Mouse (Mus musculus) forebrain, embryonic 11.5 days (tissue): Measurements from ENCODE around the gene Skil. TPM values are rescaled to one million over a fixed set of nuclear protein-coding genes. Genes with fewer than 3 reads are reported as not detected.

Experiments
- ATAC-seq: fragments of 200-750 bp; cut with Nextera tagmentation; replicated peaks from 2 replicates; pipeline ENCODE4 v1.8.0; 2017; ENCODE audit warnings: moderate TSS enrichment; ENCODE audit not compliant: low FRiP score
- DNase-seq: peaks from one replicate; pipeline ENCODE4 v3.0.0-alpha.2; 2017; ENCODE audit warnings: low spot score
- H3K27ac ChIP-seq: fragments of 300-500 bp; sonication (generic); 2 replicates; pipeline ENCODE4 v1.5.1; 2014; ENCODE audit warnings: low read depth, low read length
- H3K27me3 ChIP-seq: fragments of 300-500 bp; sonication (generic); 2 replicates; pipeline ENCODE4 v1.6.1; 2014; ENCODE audit warnings: mild to moderate bottlenecking, low read length, mixed read lengths; ENCODE audit not compliant: control insufficient read depth, insufficient read depth
- H3K36me3 ChIP-seq: fragments of 300-500 bp; sonication (generic); 2 replicates; pipeline ENCODE4 v1.6.1; 2014; ENCODE audit warnings: mild to moderate bottlenecking, low read length, moderate library complexity, mixed read lengths; ENCODE audit not compliant: control insufficient read depth, insufficient read depth
- H3K4me1 ChIP-seq: fragments of 300-500 bp; sonication (generic); replicated peaks from 2 replicates; pipeline ENCODE4 v1.6.1; 2014; ENCODE audit warnings: low read length, mixed read lengths; ENCODE audit not compliant: control insufficient read depth, insufficient read depth
- H3K4me2 ChIP-seq: fragments of 300-500 bp; sonication (generic); 2 replicates; pipeline ENCODE4 v1.6.1; 2014; ENCODE audit warnings: low read depth, mild to moderate bottlenecking, low read length, moderate library complexity, mixed read lengths; ENCODE audit not compliant: severe bottlenecking
- H3K4me3 ChIP-seq: fragments of 300-500 bp; sonication (generic); 2 replicates; pipeline ENCODE4 v1.5.1; 2014; ENCODE audit warnings: low read depth, low read length
- H3K9ac ChIP-seq: fragments of 300-500 bp; sonication (generic); 2 replicates; pipeline ENCODE4 v1.6.1; 2014; ENCODE audit warnings: low read length
- H3K9me3 ChIP-seq: fragments of 300-500 bp; sonication (generic); 2 replicates; pipeline ENCODE4 v1.6.1; 2016; ENCODE audit warnings: low read length, mixed read lengths; ENCODE audit not compliant: control insufficient read depth
- WGBS: fragments of 180-500 bp; shearing (Covaris S2); extraction: QIAGEN DNeasy Blood & Tissue Kit; methylation state at CpG from one replicate; pipeline ENCODE4 v1.1.7; 2014; 5-methylcytosine and 5-hydroxymethylcytosine counted together
- polyA plus RNA-seq: library from polyadenylated mRNA; unstranded; fragments of >200 nt; fragmentation: Nextera tagmentation; extraction: Ambion mirVana; gene quantifications from 2 replicates; pipeline ENCODE4 v1.2.1, GENCODE M21; 2014

Skil gene
- polyA plus RNA-seq, 1 experiment from 2014 or later, result 33.5 TPM

DNA sequence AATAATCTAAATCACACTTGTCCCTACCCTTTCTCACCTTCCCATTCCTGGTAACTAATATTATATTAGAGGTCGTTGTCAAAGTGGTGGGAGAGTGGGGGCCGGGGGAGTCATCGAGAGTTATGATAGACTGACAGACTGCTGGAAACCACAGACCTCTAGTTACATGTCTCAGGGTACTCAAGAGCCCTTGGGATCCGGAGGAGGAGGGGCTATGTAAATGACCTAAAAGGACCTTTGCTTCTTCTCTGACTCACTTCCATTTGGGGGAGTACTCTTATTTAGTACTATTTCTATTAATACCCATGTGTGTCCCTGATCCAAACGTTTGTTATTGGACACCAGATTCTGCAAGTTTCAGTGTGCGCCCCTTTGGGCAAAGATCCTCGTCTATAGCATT is 4.9 kb upstream of the Skil start:
- no peaks in the 10 kb centered on the region for H3K9me3 ChIP-seq
- H3K4me3 ChIP-seq, result no peak overlapping the region
- 70% methylated on average over 7 of the region's 7 CpGs for WGBS
- H3K4me1 ChIP-seq, result no peaks in the 10 kb centered on the region
- no peaks in the 10 kb centered on the region for H3K36me3 ChIP-seq
- ATAC-seq (no peak), DNase-seq (no peak)
- H3K27ac ChIP-seq, result no peak overlapping the region
- no peak overlapping the region for H3K4me2 ChIP-seq
- no peak overlapping the region for H3K9ac ChIP-seq
- H3K27me3 ChIP-seq, result no peaks in the 10 kb centered on the region

DNA sequence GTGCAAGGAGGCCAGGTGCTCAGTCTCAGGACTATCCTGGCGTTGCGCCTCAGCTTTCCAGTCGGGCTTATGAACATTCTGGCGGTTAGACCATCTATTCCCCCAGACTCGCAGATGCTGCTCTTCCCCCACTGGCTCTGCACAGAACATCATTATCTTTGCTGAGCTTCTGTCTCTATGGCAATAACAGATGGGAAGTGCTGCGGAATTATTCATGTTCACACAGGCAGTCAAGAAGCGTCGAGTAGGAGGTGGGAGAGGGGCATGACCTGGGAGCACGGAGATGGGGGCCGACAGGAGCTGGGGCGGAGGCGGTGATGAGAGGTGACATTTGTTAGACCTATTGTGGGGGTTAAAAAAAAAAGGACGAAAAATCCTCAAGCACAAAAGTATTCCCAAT is 1.7 kb upstream of the Skil start:
- Histone ChIP-seq H3K27me3 (no peaks in the 10 kb centered on the region), H3K4me1 (peaks cover 3% of the 10 kb centered on the region; the same call in 1 of the 2 replicates), H3K9me3 (no peaks in the 10 kb centered on the region), H3K4me2 (peak overlapping the region; percentile 66), H3K27ac (peak overlapping the region; percentile 97), H3K4me3 (peak overlapping the region; percentile 91), H3K36me3 (no peaks in the 10 kb centered on the region), H3K9ac (no peak overlapping the region)
- 3% methylated on average over 13 of the region's 13 CpGs for WGBS
- peak; percentile 75 for DNase-seq
- ATAC-seq, result 0 out of 2 replicates have a peak, but pooled peaks have one; percentile 8

GRCm38 (mm10) chr3:31093627-31094351 is 1.1 kb upstream of the Skil start:
- Histone ChIP-seq H3K9me3 (no peaks in the 10 kb centered on the region), H3K4me1 (peaks cover 3% of the 10 kb centered on the region; the same call in 1 of the 2 replicates), H3K4me3 (peak overlapping the region; percentile 91), H3K9ac (peak overlapping the region; percentile 93), H3K27ac (peak overlapping the region; percentile 97), H3K4me2 (peak overlapping the region; percentile 66), H3K36me3 (no peaks in the 10 kb centered on the region), H3K27me3 (no peaks in the 10 kb centered on the region)
- ATAC-seq (peak; percentile 50), DNase-seq (peak; percentile 87)
- under 1% methylated on average over 45 of the region's 58 CpGs for WGBS

DNA sequence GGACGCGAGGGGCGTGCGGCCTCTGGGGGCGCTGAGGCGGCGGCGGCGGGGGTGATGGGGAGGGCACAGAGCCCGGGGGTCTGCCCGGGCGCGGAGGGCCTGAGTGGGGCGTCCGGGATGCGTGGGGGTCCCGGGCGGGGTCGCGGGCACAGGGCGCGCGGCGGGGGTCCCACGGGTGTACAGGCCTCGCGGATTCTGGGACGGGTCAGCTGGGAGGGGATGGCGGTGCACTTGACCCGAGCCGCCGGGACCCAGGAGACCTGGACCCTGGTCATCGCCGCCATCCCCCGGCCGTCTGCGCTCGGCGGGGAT is 277 bp downstream of the Skil start:
- no peaks in the 10 kb centered on the region for H3K36me3 ChIP-seq
- DNase-seq (no peak), ATAC-seq (no peak; the same call in 1 of the 2 replicates)
- no peaks in the 10 kb centered on the region for H3K27me3 ChIP-seq
- H3K27ac ChIP-seq, result peak overlapping the region; percentile 97
- peak overlapping the region; percentile 93 for H3K9ac ChIP-seq
- 0% methylated on average over 29 of the region's 39 CpGs for WGBS
- peak overlapping the region; percentile 61 for H3K4me2 ChIP-seq
- H3K4me1 ChIP-seq, result peaks cover 5% of the 10 kb centered on the region; the same call in 1 of the 2 replicates
- no peaks in the 10 kb centered on the region for H3K9me3 ChIP-seq
- H3K4me3 ChIP-seq, result peak overlapping the region; percentile 91

DNA sequence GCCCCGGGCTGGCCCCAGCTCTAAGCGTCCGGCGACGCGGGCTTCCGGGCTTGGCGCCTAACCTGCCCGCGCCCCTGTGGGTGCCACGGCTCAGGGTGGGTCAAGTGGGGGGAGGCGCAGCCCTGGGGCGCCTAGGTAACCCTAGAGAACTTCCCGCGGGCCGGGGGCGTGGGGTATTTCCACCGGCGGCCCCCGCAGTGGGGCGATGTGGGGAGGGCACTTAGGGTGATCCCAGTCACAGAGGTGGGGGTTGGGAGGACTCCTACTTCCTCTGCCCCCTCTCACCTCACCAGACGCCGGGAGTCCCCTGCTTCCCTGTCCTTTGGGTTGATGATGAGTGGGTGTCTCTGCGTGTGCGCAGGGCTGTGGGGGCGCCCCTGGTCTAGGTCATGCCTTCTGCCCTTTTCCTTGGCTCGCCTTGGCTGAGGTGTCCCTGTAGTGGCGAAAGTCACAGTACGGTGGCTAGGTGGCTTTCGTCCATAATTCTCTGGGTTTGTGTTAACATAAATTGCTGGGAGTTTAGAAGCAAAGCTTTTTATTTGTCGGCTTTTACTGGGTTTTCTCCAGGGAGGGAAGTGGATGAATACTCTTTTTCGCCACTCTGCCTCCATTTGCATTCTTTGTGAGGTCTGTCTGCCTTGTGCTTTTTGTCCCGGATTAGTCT is 765 bp downstream of the Skil start:
- DNase-seq (no peak), ATAC-seq (peak; percentile 29; the same call in 1 of the 2 replicates)
- peak overlapping the region; percentile 61 for H3K4me2 ChIP-seq
- peak overlapping the region; percentile 91 for H3K4me3 ChIP-seq
- H3K9me3 ChIP-seq, result no peaks in the 10 kb centered on the region
- no peaks in the 10 kb centered on the region for H3K36me3 ChIP-seq
- H3K27me3 ChIP-seq, result no peaks in the 10 kb centered on the region
- peak overlapping the region; percentile 97 for H3K27ac ChIP-seq
- H3K9ac ChIP-seq, result peak overlapping the region; percentile 93
- under 1% methylated on average over 33 of the region's 33 CpGs for WGBS
- peaks cover 5% of the 10 kb centered on the region; the same call in 1 of the 2 replicates for H3K4me1 ChIP-seq

DNA sequence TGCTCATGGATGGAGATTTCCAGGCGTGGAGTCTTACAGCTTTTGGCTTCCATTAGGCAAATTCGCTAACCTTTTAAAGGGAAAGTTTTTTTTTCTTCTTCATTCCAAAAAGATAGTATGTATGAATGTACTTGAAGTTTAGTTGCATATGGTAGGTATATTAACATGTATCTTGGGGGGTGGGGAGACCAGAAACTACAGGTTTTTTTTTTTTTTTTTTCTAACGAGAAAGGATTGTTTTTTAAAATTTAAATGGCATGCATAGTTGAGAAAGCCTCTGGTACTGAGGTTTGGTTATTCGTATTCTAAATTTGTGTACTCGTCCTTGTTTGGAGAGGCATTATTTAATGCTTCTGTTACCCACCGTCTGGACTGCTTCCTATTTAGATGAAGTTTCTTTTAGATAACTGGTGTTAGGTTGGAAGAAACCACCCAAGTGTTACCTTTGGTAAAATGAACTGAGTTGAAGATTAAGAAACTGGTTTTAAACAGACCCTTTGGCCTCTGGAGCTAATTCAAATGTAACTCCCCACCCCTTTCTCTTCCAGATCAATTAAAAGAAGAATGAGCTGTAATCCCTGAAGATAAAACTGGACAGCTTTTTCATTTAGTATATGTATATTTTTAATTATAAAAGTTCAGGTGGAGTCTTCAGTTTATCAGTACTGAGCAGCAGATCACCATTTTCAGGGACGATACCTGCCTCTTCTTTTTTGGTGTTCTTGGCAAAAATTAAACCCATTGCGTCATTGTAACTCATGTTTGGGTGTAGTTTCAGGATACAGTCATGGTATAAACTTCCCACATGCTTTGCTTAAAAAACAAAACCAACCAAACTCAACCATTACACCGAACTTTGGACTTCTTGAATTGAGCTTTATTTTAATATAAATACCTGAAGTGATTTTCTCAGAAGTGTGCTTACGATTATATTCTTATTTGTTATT is 1.6 kb downstream of the Skil start:
- Histone ChIP-seq H3K27ac (peak overlapping the region; percentile 97; the same call in 1 of the 2 replicates), H3K9ac (peak overlapping the region; percentile 93), H3K9me3 (no peaks in the 10 kb centered on the region), H3K27me3 (no peaks in the 10 kb centered on the region), H3K36me3 (no peaks in the 10 kb centered on the region), H3K4me1 (peaks cover 5% of the 10 kb centered on the region; the same call in 1 of the 2 replicates), H3K4me3 (peak overlapping the region; percentile 91), H3K4me2 (peak overlapping the region; percentile 61)
- no peak for DNase-seq
- 42% methylated on average over 10 of the region's 10 CpGs for WGBS
- ATAC-seq, result no peak

DNA sequence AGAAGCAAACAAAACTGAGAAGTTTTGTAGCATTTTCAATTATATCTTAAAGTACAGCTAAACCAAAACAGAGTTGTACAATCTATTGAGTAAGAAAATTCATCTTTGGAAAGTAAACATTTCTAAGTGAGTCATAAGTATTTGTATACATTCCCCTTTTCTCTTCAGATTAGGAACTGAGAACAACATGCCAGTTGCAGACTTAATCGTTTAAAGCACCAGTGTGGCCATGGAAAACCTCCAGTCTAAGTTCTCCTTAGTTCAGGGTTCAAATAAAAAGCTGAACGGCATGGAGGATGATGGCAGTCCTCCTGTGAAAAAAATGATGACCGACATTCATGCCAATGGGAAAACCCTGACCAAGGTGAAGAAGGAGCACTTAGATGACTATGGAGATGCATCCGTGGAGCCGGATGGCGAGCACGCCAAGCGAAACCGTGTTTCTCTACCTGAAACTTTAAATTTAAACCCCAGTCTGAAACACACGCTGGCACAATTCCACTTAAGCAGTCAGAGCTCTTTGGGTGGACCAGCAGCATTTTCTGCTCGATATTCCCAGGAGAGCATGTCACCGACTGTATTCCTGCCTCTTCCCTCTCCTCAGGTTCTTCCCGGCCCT is 2.4 kb downstream of the Skil start:
- no peaks in the 10 kb centered on the region for H3K9me3 ChIP-seq
- H3K4me2 ChIP-seq, result peak overlapping the region; percentile 18; the same call in 1 of the 2 replicates
- 92% methylated on average over 13 of the region's 13 CpGs for WGBS
- no peak overlapping the region for H3K4me3 ChIP-seq
- ATAC-seq, result no peak
- no peaks in the 10 kb centered on the region for H3K27me3 ChIP-seq
- H3K27ac ChIP-seq, result no peak overlapping the region
- H3K36me3 ChIP-seq, result no peaks in the 10 kb centered on the region
- no peak for DNase-seq
- peaks cover 5% of the 10 kb centered on the region; the same call in 1 of the 2 replicates for H3K4me1 ChIP-seq
- H3K9ac ChIP-seq, result no peak overlapping the region

DNA sequence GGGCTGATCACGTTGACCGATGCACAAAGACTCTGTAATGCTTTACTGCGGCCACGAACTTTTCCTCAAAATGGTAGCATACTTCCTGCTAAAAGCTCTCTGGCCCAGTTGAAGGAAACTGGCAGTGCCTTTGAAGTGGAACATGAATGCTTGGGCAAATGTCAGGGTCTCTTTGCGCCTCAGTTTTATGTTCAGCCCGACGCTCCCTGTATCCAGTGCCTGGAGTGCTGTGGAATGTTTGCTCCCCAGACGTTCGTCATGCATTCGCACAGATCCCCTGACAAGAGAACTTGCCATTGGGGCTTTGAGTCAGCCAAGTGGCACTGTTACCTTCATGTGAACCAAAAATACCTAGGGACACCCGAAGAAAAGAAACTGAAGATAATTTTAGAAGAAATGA is 3.1 kb downstream of the Skil start:
- no peak overlapping the region for H3K27ac ChIP-seq
- ATAC-seq (no peak), DNase-seq (no peak)
- no peak overlapping the region for H3K4me2 ChIP-seq
- H3K9me3 ChIP-seq, result no peaks in the 10 kb centered on the region
- peaks cover 5% of the 10 kb centered on the region; the same call in 1 of the 2 replicates for H3K4me1 ChIP-seq
- no peak overlapping the region for H3K4me3 ChIP-seq
- no peaks in the 10 kb centered on the region for H3K36me3 ChIP-seq
- 80% methylated on average over 11 of the region's 11 CpGs for WGBS
- H3K27me3 ChIP-seq, result no peaks in the 10 kb centered on the region
- no peak overlapping the region for H3K9ac ChIP-seq
